Comparison of ENCODE assay signal across 19 mouse cellular contexts in the genomic region with DNA sequence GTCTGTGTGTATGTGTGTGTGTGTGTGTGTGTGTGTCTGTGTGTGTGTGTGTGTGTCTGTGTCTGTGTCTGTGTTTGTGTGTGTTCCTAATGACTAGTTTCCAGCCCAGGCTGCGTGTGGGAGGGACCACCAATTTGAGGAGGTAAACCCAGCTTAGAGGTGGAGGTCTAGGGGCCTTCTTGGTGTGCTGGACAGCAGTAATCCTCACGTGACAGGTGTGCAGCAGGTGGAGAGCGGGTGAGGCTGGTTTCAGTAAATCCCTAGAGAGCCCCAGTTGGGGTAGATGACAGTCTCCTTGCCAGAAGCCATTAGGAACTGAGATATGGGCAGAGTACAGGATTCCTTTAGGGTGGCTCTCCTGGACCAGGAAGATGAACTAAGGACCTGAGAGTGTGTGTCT. TPM values are rescaled to one million over a fixed set of nuclear protein-coding genes. Genes with fewer than 3 reads are reported as not detected.
A peak's percentile ranks its signal among the peaks of the same experiment; 100 is the strongest.
DNase-seq lines count a peak whose midpoint lies in the region; ATAC-seq and TF ChIP-seq lines count a peak whose summit lies in the region.
"Had no signal": no experiment of that assay in that cellular context is flagged by ENCODE, and none has a peak within 500 bp of the region (broad histone marks: within the 10 kb centered on the region; RNA-seq: fewer than 3 reads in every experiment).

No protein-coding gene starts in this region.

- H3K79me2 ChIP-seq in CH12.LX (replicated peaks; ENCODE audit: control insufficient read depth, extremely low read depth, insufficient read depth, poor library complexity, severe bottlenecking) = no peaks in the 10 kb centered on the region

- peak overlapping the region; percentile 16; the same call in 1 of the 2 replicates for H3K27ac ChIP-seq in heart, embryonic 10.5 days
- peak overlapping the region; percentile 18; the same call in 1 of the 2 replicates for H3K27ac ChIP-seq in liver, embryonic 12.5 days
- no peak overlapping the region for H3K27ac ChIP-seq in CH12.LX (ENCODE audit: insufficient read depth, low read depth)
- 0 out of 2 replicates have a peak overlapping the region, but pooled peaks have one; percentile 7 for H3K27ac ChIP-seq in embryonic facial prominence, embryonic 12.5 days
- H3K27ac ChIP-seq: limb, embryonic 15.5 days; neural tube, embryonic 15.5 days; stomach, embryonic 15.5 days had no signal

- no peaks in the 10 kb centered on the region for H3K27me3 ChIP-seq in heart, embryonic 10.5 days (ENCODE audit: insufficient read depth, poor library complexity, severe bottlenecking)
- H3K27me3 ChIP-seq in liver, embryonic 12.5 days (replicated peaks) = 0 out of 2 replicates have a peak, but pooled peaks cover 4% of the 10 kb centered on the region
- peaks cover 92% of the 10 kb centered on the region for H3K27me3 ChIP-seq in CH12.LX (replicated peaks)
- no peaks in the 10 kb centered on the region for H3K27me3 ChIP-seq in embryonic facial prominence, embryonic 12.5 days
- H3K27me3 ChIP-seq: embryonic facial prominence, embryonic 13.5 days; heart, embryonic 12.5 days; limb, embryonic 15.5 days; neural tube, embryonic 15.5 days; Patski; stomach, embryonic 15.5 days had no signal

- WGBS in heart, embryonic 10.5 days = 79% methylated on average over 3 of the region's 3 CpGs
- 64% methylated on average over 3 of the region's 3 CpGs for WGBS in liver, embryonic 12.5 days (ENCODE audit: insufficient replicate concordance)
- WGBS in embryonic facial prominence, embryonic 12.5 days = 87% methylated on average over 3 of the region's 3 CpGs

- no peak for ATAC-seq in liver, embryonic 12.5 days
- ATAC-seq in embryonic facial prominence, embryonic 12.5 days (ENCODE audit: insufficient number of reproducible peaks, insufficient read depth, low FRiP score, low TSS enrichment) = no peak
- ATAC-seq: inflammation-experienced regulatory T-cells, adult 6 months; Patski had no signal

- no peaks in the 10 kb centered on the region for H3K9me3 ChIP-seq in heart, embryonic 10.5 days
- no peaks in the 10 kb centered on the region for H3K9me3 ChIP-seq in liver, embryonic 12.5 days (replicated peaks)
- H3K9me3 ChIP-seq in CH12.LX (replicated peaks; ENCODE audit: low read length) = no peaks in the 10 kb centered on the region
- no peaks in the 10 kb centered on the region for H3K9me3 ChIP-seq in embryonic facial prominence, embryonic 12.5 days
- H3K9me3 ChIP-seq: embryonic facial prominence, embryonic 13.5 days; heart, embryonic 12.5 days; limb, embryonic 15.5 days; neural tube, embryonic 15.5 days; stomach, embryonic 15.5 days had no signal

- no peak for TF ChIP-seq CTCF in CH12.LX (conservative IDR thresholded peaks at IDR 0.05 in 1 of 2, IDR thresholded peaks at IDR 0.05 in 1 of 2; ENCODE audit: low read depth in 2 of 2, low read length in 2 of 2)

- TF ChIP-seq RAD21 in CH12.LX (IDR thresholded peaks at IDR 0.05; ENCODE audit: low read depth, low read length) = no peak

- H3K4me2 ChIP-seq in liver, embryonic 12.5 days = 0 out of 2 replicates have a peak overlapping the region, but pooled peaks have one; percentile 16
- H3K4me2 ChIP-seq in CH12.LX (ENCODE audit: insufficient read depth, low read depth, poor library complexity, severe bottlenecking) = no peak overlapping the region
- H3K4me2 ChIP-seq in embryonic facial prominence, embryonic 12.5 days (replicated peaks) = no peak overlapping the region
- H3K4me2 ChIP-seq: embryonic facial prominence, embryonic 13.5 days; heart, embryonic 12.5 days; limb, embryonic 15.5 days; midbrain, embryonic 11.5 days; neural tube, embryonic 15.5 days; stomach, embryonic 15.5 days had no signal

- TF ChIP-seq EP300 in CH12.LX (IDR thresholded peaks at IDR 0.05; ENCODE audit: low read length) = no peak

- dilution Hi-C loops in CH12.LX (cut with MboI; ENCODE audit: extremely low pct_ligation_motif_present, extremely low pct_unique_long_range_greater_than_20kb, low sequenced_read_pairs) = no loop called here

- no peak for TF ChIP-seq POLR2A in CH12.LX (IDR thresholded peaks at IDR 0.05; ENCODE audit: low read depth, low read length)

- H3K9ac ChIP-seq in liver, embryonic 12.5 days = peak overlapping the region; percentile 27; the same call in 1 of the 2 replicates
- no peak overlapping the region for H3K9ac ChIP-seq in CH12.LX (ENCODE audit: insufficient read depth, low read depth)
- H3K9ac ChIP-seq in embryonic facial prominence, embryonic 12.5 days = no peak overlapping the region
- H3K9ac ChIP-seq: embryonic facial prominence, embryonic 13.5 days; limb, embryonic 15.5 days; neural tube, embryonic 15.5 days; stomach, embryonic 15.5 days had no signal

- no peak for DNase-seq in heart, embryonic 10.5 days (ENCODE audit: low spot score)
- DNase-seq in heart, adult 11 months = no peak
- DNase-seq in liver (no peak), CH12.LX (ENCODE audit: extremely low read depth) (no peak)
- no peak for DNase-seq in right cerebral cortex, postnatal 10 days (ENCODE audit: low spot score in 2 of 2)
- no peak for DNase-seq in kidney, postnatal 36 days
- DNase-seq: adrenal gland, adult 8-10 months; cerebellum, adult 9-11 months; thymus, adult 18-20 months had no signal

- in situ Hi-C loops in CH12.LX (cut with MboI; ENCODE audit: low pct_ligation_motif_present, low pct_unique_long_range_greater_than_20kb, low sequenced_read_pairs) = no loop called here

- H3K4me3 ChIP-seq in heart, embryonic 10.5 days = no peak overlapping the region
- no peak overlapping the region for H3K4me3 ChIP-seq in liver, embryonic 12.5 days
- no peak overlapping the region for H3K4me3 ChIP-seq in CH12.LX (replicated peaks in 1 of 3; ENCODE audit: low read depth in 2 of 3, low read length in 2 of 3, poor library complexity in 1 of 3)
- no peak overlapping the region for H3K4me3 ChIP-seq in embryonic facial prominence, embryonic 12.5 days
- H3K4me3 ChIP-seq: embryonic facial prominence, embryonic 13.5 days; heart, embryonic 12.5 days; limb, embryonic 15.5 days; neural tube, embryonic 15.5 days; stomach, embryonic 15.5 days had no signal

- H3K4me1 ChIP-seq in heart, embryonic 10.5 days = peaks cover 80% of the 10 kb centered on the region
- H3K4me1 ChIP-seq in liver, embryonic 12.5 days = peaks cover 30% of the 10 kb centered on the region
- H3K4me1 ChIP-seq in CH12.LX (ENCODE audit: control insufficient read depth in 1 of 2, insufficient read depth in 2 of 2) = peaks cover 0 to 7% of the 10 kb centered on the region in 2 experiments; a peak in 2 of 4 replicates
- H3K4me1 ChIP-seq in embryonic facial prominence, embryonic 12.5 days = peaks cover 41% of the 10 kb centered on the region

- peaks cover 62% of the 10 kb centered on the region for H3K36me3 ChIP-seq in heart, embryonic 10.5 days
- peaks cover 31% of the 10 kb centered on the region for H3K36me3 ChIP-seq in liver, embryonic 12.5 days
- no peaks in the 10 kb centered on the region for H3K36me3 ChIP-seq in CH12.LX (replicated peaks in 1 of 2; ENCODE audit: control insufficient read depth in 1 of 2, insufficient read depth in 1 of 2, low read length in 1 of 2)
- peaks cover 58% of the 10 kb centered on the region for H3K36me3 ChIP-seq in embryonic facial prominence, embryonic 12.5 days

TF ChIP-seq in CH12.LX, 34 proteins besides CTCF, POLR2A, EP300 and RAD21:
- TF ChIP-seq JUN (IDR thresholded peaks at IDR 0.05; ENCODE audit: insufficient read depth, low read depth, low read length) (no peak), BHLHE40 (IDR thresholded peaks at IDR 0.05; ENCODE audit: low read depth, low read length) (peak; percentile 59; the same call in 1 of the 2 replicates)

RNA-seq across cellular contexts. Expression of gene Bahcc1, which starts 36.3 kb away (rescaled TPM):
- 7.7 and 12.9 TPM in 2 replicates for polyA plus RNA-seq in heart, embryonic 10.5 days (2016; fragmentation: Nextera tagmentation; extraction: Ambion mirVana)
- polyA plus RNA-seq in liver, embryonic 12.5 days (2016; fragmentation: Nextera tagmentation; extraction: Ambion mirVana) = 3.0 and 3.5 TPM in 2 replicates
- total RNA-seq in CH12.LX (2012; rRNA removed) (0.04 TPM in 2 replicates), CH12.LX (2014; rRNA removed) (not detected in 2 replicates)
- not detected in 2 replicates for polyA plus RNA-seq in CH12.LX (2012; ENCODE audit: insufficient read length, low read depth)
- polyA plus RNA-seq in embryonic facial prominence, embryonic 12.5 days (2016; fragmentation: Nextera tagmentation; extraction: Ambion mirVana) = 16.8 and 18.8 TPM in 2 replicates
- polyA plus RNA-seq: inflammation-experienced regulatory T-cells, adult 6 months had no signal
